8 mouse cellular contexts compared by ENCODE assay signal in the genomic region with DNA sequence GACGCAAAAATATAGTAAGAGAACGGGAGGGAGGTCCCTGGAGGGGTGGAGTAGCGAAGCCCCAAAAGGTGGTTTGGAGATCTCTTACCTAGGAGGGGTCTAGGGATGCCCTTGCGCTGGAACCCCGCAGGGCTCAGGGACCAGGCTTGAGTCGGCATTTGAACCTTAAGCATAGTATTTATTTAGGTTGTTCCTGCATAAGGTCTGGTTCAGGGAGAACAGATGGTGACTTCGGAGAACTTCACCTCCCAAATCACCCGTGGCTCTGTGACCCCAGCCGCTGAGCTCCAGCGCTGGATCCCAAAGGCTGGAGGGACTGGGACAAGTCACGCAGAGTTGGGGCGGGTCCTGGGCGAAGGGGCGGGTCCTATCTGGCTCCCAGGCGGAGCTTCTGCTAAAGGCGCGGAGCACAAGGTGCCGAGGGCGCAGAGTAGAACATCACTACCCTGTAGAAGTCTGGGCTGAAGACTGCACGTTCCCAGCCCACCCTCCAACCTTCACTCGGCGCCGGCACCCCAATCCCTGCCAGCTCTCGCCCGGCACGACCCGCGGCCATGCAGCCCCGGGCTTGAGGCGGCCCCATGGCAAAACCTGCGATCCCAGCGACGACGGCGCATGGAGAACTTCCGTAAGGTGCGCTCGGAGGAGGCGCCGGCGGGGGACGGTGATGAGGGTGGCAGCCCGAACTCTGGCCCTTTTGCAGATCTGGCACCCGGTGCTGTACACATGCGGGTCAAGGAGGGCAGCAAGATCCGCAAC. TPM values are rescaled to one million over a fixed set of nuclear protein-coding genes. Genes with fewer than 3 reads are reported as not detected.
DNase-seq lines count a peak whose midpoint lies in the region; ATAC-seq and TF ChIP-seq lines count a peak whose summit lies in the region.

A gene (plus strand): TSS at position 405 of the 759 bp plus-strand sequence.

- TF ChIP-seq POLR2A in cerebellum, adult 2 months (IDR thresholded peaks at IDR 0.05; ENCODE audit: borderline replicate concordance, insufficient read depth, low read length), result no peak

- no peaks in the 10 kb centered on the region for H3K9me3 ChIP-seq in intestine, embryonic 14.5 days (ENCODE audit: control insufficient read depth, low read length)
- no peaks in the 10 kb centered on the region for H3K9me3 ChIP-seq in limb, embryonic 11.5 days (ENCODE audit: control insufficient read depth, low read length)
- H3K9me3 ChIP-seq in midbrain, embryonic 15.5 days, result no peaks in the 10 kb centered on the region

- peak within 1 kb of the TSS; percentile 27 for H3K4me3 ChIP-seq in cerebellum, adult 2 months (replicated peaks; ENCODE audit: insufficient read depth, low read depth, low read length)
- peak within 1 kb of the TSS; percentile 40 for H3K4me3 ChIP-seq in intestine, embryonic 14.5 days (ENCODE audit: low read depth, low read length)
- peak within 1 kb of the TSS; percentile 38 for H3K4me3 ChIP-seq in limb, embryonic 11.5 days (ENCODE audit: low read depth, low read length)
- H3K4me3 ChIP-seq in midbrain, embryonic 15.5 days, result peak within 1 kb of the TSS; percentile 47

- peak within 1 kb of the TSS; percentile 22 for H3K9ac ChIP-seq in intestine, embryonic 14.5 days (ENCODE audit: low read length)
- H3K9ac ChIP-seq in limb, embryonic 11.5 days (ENCODE audit: low read length), result peak within 1 kb of the TSS; percentile 30; the same call in 1 of the 2 replicates
- peak within 1 kb of the TSS; percentile 53 for H3K9ac ChIP-seq in midbrain, embryonic 15.5 days

- peak within 1 kb of the TSS; percentile 78 for H3K4me2 ChIP-seq in intestine, embryonic 14.5 days (ENCODE audit: low read length)
- H3K4me2 ChIP-seq in limb, embryonic 11.5 days (ENCODE audit: low read depth, severe bottlenecking), result peak within 1 kb of the TSS; percentile 85
- H3K4me2 ChIP-seq in midbrain, embryonic 15.5 days, result peak within 1 kb of the TSS; percentile 98

- H3K36me3 ChIP-seq in intestine, embryonic 14.5 days (ENCODE audit: control insufficient read depth, insufficient read depth, low read length), result no peaks in the 10 kb centered on the region
- H3K36me3 ChIP-seq in limb, embryonic 11.5 days (ENCODE audit: control insufficient read depth, insufficient read depth, low read length), result no peaks in the 10 kb centered on the region
- H3K36me3 ChIP-seq in midbrain, embryonic 15.5 days (replicated peaks), result no peaks in the 10 kb centered on the region

- DNase-seq in cerebellum, adult 2 months, result peak in 1 of 2 experiments; percentile 22
- peak; percentile 70 for DNase-seq in embryo, embryonic 10 days (ENCODE audit: low spot score)
- DNase-seq in gastrocnemius, postnatal 25 days, result peak; percentile 23
- DNase-seq in intestine, embryonic 14.5 days (ENCODE audit: low spot score), result peak; percentile 81
- DNase-seq in limb, embryonic 11.5 days (ENCODE audit: low spot score), result peak; percentile 70
- peak; percentile 87 for DNase-seq in testis, postnatal 10 days (ENCODE audit: low spot score)

- H3K27me3 ChIP-seq in cerebellum, adult 2 months (ENCODE audit: control insufficient read depth, insufficient read depth, low read length), result no peaks in the 10 kb centered on the region; the same call in 1 of the 2 replicates
- peaks cover 76% of the 10 kb centered on the region for H3K27me3 ChIP-seq in intestine, embryonic 14.5 days (replicated peaks; ENCODE audit: control insufficient read depth, insufficient read depth, low read length)
- peaks cover 70% of the 10 kb centered on the region for H3K27me3 ChIP-seq in limb, embryonic 11.5 days (ENCODE audit: control insufficient read depth, insufficient read depth, low read length)
- peaks cover 36% of the 10 kb centered on the region for H3K27me3 ChIP-seq in midbrain, embryonic 15.5 days (replicated peaks)

- ATAC-seq in cerebellum, adult (ENCODE audit: insufficient number of reproducible peaks, low FRiP score, low TSS enrichment), result no peak
- ATAC-seq in intestine, embryonic 14.5 days (replicated peaks; ENCODE audit: low FRiP score, low TSS enrichment, low read depth), result peak; percentile 76
- ATAC-seq in limb, embryonic 11.5 days (ENCODE audit: insufficient number of reproducible peaks, low FRiP score, low TSS enrichment, low read depth), result 0 out of 2 replicates have a peak, but pooled peaks have one; percentile 39
- peak; percentile 61; the same call in 1 of the 2 replicates for ATAC-seq in midbrain, embryonic 15.5 days (replicated peaks)

- H3K4me1 ChIP-seq in cerebellum, adult 2 months (ENCODE audit: control insufficient read depth, insufficient read depth, low read length), result peaks cover 3% of the 10 kb centered on the region; the same call in 1 of the 2 replicates
- peaks cover 22% of the 10 kb centered on the region for H3K4me1 ChIP-seq in intestine, embryonic 14.5 days (replicated peaks; ENCODE audit: control insufficient read depth, insufficient read depth, low read length)
- 0 out of 2 replicates have a peak, but pooled peaks cover 2% of the 10 kb centered on the region for H3K4me1 ChIP-seq in limb, embryonic 11.5 days (ENCODE audit: control insufficient read depth, insufficient read depth, low read length)
- H3K4me1 ChIP-seq in midbrain, embryonic 15.5 days, result peaks cover 56% of the 10 kb centered on the region

- WGBS in cerebellum, adult 2 months, result 3% methylated on average over 46 of the region's 46 CpGs
- under 1% methylated on average over 46 of the region's 46 CpGs for WGBS in intestine, embryonic 14.5 days
- WGBS in limb, embryonic 11.5 days, result under 1% methylated on average over 46 of the region's 46 CpGs
- under 1% methylated on average over 46 of the region's 46 CpGs for WGBS in midbrain, embryonic 15.5 days

- TF ChIP-seq CTCF in cerebellum, adult 2 months (IDR thresholded peaks at IDR 0.05; ENCODE audit: borderline replicate concordance, insufficient read depth, low read depth, low read length), result no peak

- no peak within 1 kb of the TSS for H3K27ac ChIP-seq in cerebellum, adult 2 months (ENCODE audit: insufficient read depth, low read length)
- peak within 1 kb of the TSS; percentile 11; the same call in 1 of the 2 replicates for H3K27ac ChIP-seq in intestine, embryonic 14.5 days (ENCODE audit: low read depth)
- no peak within 1 kb of the TSS for H3K27ac ChIP-seq in limb, embryonic 11.5 days (replicated peaks; ENCODE audit: low read depth, low read length)
- H3K27ac ChIP-seq in midbrain, embryonic 15.5 days, result peak within 1 kb of the TSS; percentile 77

RNA-seq across cellular contexts. Expression of the gene that starts here (rescaled TPM):
- polyA plus RNA-seq in cerebellum, adult 2 months (2012; rRNA removed), result 8.0 and 11.1 TPM in 2 replicates
- not detected for total RNA-seq in gastrocnemius, postnatal 25 days (2021)
- 8.6 and 10.7 TPM in 2 replicates for polyA plus RNA-seq in intestine, embryonic 14.5 days (2014; fragmentation: Nextera tagmentation; extraction: Ambion mirVana)
- polyA plus RNA-seq in limb, embryonic 11.5 days (2014; fragmentation: Nextera tagmentation; extraction: Ambion mirVana), result 0.35 and 0.44 TPM in 2 replicates
- 29.4 TPM in 2 replicates for polyA plus RNA-seq in midbrain, embryonic 15.5 days (2015; fragmentation: Nextera tagmentation; extraction: Ambion mirVana)

Comparison
In these comparisons a context has a peak if more than half of its experiments do, and no peak if none do; other contexts are left out.
1. Peak in DNase-seq in gastrocnemius, postnatal 25 days; RNA of the gene not detected or under 1 TPM.
2. Peak in DNase-seq, ATAC-seq, H3K4me3 ChIP-seq, H3K9ac ChIP-seq and H3K4me2 ChIP-seq in limb, embryonic 11.5 days; RNA of the gene not detected or under 1 TPM.
3. H3K27ac ChIP-seq: peak in intestine, embryonic 14.5 days (single experiment) and midbrain, embryonic 15.5 days (single experiment); none in cerebellum, adult 2 months (single experiment) and limb, embryonic 11.5 days (single experiment).
4. Peak in every context shown above with its lines, with median percentiles within 50 percentile points of each other: H3K4me3 ChIP-seq, H3K4me2 ChIP-seq and H3K9ac ChIP-seq.